Mouse (Mus musculus): ENCODE data around the gene Rab15. TPM values are rescaled to one million over a fixed set of nuclear protein-coding genes. Genes with fewer than 3 reads are reported as not detected.
"Not testable (repeated sequence)": the region's sequence is repeated elsewhere in the genome, so short reads cannot be mapped to it uniquely, and the experiment has no call there.

Gene Rab15
- polyA plus RNA-seq (2012; rRNA removed) = 153 and 156 TPM in 2 replicates

DNA sequence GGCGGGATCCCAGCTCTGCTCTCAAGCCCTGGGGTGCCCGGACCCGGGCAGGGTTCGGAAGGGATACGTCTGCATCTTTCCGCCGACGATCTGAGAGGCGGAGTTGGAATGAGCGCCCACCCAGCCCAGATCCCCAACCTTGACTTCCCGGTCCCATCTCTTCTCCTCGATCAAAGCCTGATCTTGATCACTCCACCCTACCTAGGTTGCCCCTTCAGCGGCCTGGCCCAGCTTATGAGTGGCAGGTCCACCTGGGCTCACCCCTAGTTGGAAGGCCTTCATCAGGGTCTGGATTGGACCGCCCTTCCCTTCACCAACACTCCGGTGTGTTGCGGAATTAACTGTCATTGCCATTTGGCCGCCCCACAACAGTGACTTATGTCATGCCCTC, at the start of gene Rab15:
TSS of gene Rab15 (minus strand) at position 258 of the 391 bp plus-strand sequence.
- DNase-seq (ENCODE audit: extremely low spot score in 1 of 2, low spot score in 1 of 2) = no peak

- DNase-seq (ENCODE audit: extremely low spot score in 1 of 2, low spot score in 1 of 2) = peak in 1 of 2 experiments; percentile 26
These were observed 46.9 kb upstream of the Rab15 start for GRCm38 (mm10) chr12:76869561-76869960.

- no peak for DNase-seq (ENCODE audit: extremely low spot score in 1 of 2, low spot score in 1 of 2)
These were observed 45.9 kb upstream of the Rab15 start for GRCm38 (mm10) chr12:76868463-76869198.

GRCm38 (mm10) chr12:76867586-76868280, 45.0 kb upstream of the Rab15 start:
- DNase-seq (ENCODE audit: extremely low spot score in 1 of 2, low spot score in 1 of 2) = peak; percentile 38 to 74

- DNase-seq (ENCODE audit: extremely low spot score in 1 of 2, low spot score in 1 of 2) = no peak
These were observed 42.6 kb upstream of the Rab15 start for GRCm38 (mm10) chr12:76865266-76865665.

DNA sequence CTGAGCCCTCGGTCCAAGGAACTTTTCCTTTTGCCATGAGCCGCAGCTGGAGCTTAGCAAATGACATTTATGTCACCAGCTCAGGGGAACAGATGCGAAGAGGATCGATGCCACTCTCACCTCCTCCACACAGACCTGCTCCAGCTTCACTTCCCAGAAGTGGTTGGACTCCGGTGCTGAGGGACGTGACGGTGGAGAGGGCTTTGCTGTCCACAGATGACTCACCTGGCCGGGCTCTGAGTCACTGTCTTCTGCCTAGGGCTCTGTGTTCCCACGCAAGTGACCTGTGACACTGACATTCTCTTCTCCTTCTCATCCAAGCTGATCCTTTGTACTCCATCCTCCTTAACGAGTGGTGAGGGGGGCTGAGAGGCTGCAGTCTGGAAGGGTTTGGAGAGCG, 40.9 kb upstream of the Rab15 start:
- peak; percentile 33 to 61 for DNase-seq (ENCODE audit: extremely low spot score in 1 of 2, low spot score in 1 of 2)

DNA sequence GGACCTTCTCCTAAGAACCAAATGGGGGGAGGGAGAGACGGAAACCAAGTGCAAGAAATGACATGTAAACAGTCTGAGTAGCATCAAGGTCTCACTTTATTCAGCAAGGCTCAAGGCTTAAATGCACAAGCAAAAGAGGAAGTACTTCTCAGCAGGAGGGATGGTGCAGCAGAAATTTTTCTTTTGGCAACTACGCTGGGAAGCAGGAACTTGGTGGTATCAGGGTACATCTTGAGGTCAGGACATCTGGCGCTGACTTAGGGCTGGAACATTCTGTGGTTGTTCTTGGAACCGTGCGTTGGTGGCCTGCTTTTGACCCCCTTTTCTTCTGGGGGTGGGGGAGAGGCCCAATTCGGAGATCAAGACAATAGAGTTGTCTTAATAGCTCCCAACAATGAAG, 36.1 kb upstream of the Rab15 start:
- DNase-seq (ENCODE audit: extremely low spot score in 1 of 2, low spot score in 1 of 2) = not testable (repeated sequence)

DNA sequence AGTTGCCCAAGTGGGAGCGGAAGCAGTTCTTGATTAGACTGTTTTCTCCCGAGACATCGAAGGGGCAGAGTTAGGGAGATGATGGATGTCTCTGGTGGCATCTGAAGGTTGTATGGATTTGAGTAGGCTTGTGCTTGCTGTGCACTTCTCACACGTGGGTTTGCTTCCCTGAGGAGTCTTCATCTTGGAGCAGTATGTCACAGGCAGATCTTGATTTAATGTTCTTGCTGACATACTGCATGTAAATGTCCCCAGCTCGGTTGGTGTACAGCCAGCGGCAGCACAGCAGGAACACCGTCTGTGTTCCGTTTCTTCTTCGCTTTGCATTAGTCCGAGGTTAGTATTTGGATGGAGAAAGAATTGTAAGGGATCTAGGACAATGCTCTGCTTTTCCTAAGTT, 34.4 kb upstream of the Rab15 start:
- no peak for DNase-seq (ENCODE audit: extremely low spot score in 1 of 2, low spot score in 1 of 2)

GRCm38 (mm10) chr12:76853378-76854142, 30.9 kb upstream of the Rab15 start:
- DNase-seq (ENCODE audit: extremely low spot score in 1 of 2, low spot score in 1 of 2) = no peak

- no peak for DNase-seq (ENCODE audit: extremely low spot score in 1 of 2, low spot score in 1 of 2)
These were observed 29.7 kb upstream of the Rab15 start for GRCm38 (mm10) chr12:76852419-76852818.

DNA sequence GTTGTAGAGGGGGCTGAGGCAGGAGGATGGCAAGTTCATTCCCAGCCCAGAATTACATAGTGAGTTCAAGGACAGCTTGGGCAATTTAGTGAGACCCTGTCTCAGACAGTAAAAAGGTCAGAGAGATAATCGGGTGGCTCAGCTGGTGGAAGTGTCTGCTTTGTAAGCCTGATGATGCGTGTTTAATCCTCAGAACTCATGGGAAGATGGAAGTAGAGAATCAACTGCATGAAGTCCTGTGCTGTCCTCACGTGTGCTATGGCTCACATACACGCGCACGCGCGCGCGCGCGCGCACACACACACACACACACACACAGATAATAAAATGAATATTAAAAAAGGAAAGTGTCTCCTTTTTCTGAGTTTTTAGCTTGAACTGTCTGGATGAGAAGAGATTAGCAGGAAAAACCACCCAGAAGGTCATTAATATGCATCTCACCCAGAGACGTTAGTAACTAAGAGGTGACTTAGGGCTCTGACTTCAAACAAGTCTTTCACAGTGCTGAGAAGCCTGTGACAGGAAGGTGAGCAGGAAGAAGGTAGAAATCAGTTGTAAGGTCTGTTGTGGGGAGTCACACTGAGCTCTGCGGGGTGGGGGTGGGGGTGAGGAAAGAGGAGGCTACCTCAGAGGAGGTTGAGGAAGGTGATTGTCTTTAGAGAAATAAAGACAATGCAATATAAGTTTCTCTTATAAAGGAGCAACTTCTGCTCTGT, 21.8 kb upstream of the Rab15 start:
- DNase-seq (ENCODE audit: extremely low spot score in 1 of 2, low spot score in 1 of 2) = no peak

GRCm38 (mm10) chr12:76840081-76840480, 17.4 kb upstream of the Rab15 start:
- DNase-seq (ENCODE audit: extremely low spot score in 1 of 2, low spot score in 1 of 2) = no peak

- DNase-seq (ENCODE audit: extremely low spot score in 1 of 2, low spot score in 1 of 2) = no peak
These were observed 16.6 kb upstream of the Rab15 start for GRCm38 (mm10) chr12:76839298-76839697.

GRCm38 (mm10) chr12:76837844-76838650, 15.3 kb upstream of the Rab15 start:
- no peak for DNase-seq (ENCODE audit: extremely low spot score in 1 of 2, low spot score in 1 of 2)

GRCm38 (mm10) chr12:76837101-76837843, 14.6 kb upstream of the Rab15 start:
- peak; percentile 97 to 98 for DNase-seq (ENCODE audit: extremely low spot score in 1 of 2, low spot score in 1 of 2)

DNA sequence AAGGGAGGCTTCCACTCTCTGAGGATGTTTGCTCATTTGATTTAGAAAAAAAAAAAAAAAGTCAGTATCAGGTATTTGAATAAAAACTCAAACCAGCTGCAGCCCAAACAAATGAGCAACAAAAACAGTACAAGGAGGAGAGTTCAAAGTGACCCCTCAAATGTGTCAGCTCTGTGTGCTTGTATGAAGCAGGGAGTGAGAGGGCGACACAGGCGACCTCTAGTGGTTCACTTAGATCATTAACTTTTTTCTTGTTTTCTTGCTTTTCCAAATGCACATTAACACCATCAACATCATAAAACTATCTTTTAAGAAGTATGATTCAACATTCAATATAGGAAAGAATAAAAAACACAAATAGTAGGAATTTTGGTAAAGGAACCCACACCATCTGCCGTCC, 10.0 kb upstream of the Rab15 start:
- peak in 1 of 2 experiments; percentile 67 for DNase-seq (ENCODE audit: extremely low spot score in 1 of 2, low spot score in 1 of 2)

GRCm38 (mm10) chr12:76825283-76825682, 2.6 kb upstream of the Rab15 start:
- no peak for DNase-seq (ENCODE audit: extremely low spot score in 1 of 2, low spot score in 1 of 2)

DNA sequence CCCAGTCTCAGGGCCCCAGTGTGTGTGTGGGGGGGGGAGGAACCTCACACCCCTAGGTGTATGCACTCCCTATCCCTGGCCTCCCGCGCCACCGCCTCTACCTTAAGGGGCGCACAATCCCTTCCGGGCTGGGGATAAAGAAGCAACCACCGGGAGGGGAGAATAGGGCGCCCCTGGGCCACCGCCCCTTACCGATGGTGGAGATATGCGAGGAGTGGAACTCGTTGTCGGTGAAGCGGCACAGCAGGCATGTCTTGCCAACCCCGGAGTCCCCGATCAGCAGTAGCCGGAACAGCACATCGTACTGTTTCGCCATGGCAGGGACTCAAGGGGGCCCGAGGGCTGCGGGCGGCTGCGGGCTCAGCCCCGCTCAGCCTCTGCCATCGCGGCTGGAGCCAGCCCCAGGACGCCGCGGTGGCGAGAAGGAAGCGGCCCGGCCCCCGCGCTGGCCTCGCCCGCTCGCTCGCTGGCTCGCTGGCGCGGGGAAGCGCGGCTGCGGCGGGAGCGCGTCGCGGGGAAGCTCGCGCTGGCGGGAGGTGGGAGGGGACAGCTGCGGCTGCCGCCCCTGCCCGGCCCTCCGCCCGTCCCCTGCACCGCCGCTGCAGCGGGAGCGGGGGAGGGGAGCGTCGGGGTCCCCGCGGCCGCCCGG, 582 bp downstream of the Rab15 start:
- DNase-seq (ENCODE audit: extremely low spot score in 1 of 2, low spot score in 1 of 2) = no peak

- no peak for DNase-seq (ENCODE audit: extremely low spot score in 1 of 2, low spot score in 1 of 2)
These were observed 2.1 kb downstream of the Rab15 start for GRCm38 (mm10) chr12:76820615-76821014.
